Comparison of ENCODE assay signal across 22 mouse cellular contexts in the genomic region with DNA sequence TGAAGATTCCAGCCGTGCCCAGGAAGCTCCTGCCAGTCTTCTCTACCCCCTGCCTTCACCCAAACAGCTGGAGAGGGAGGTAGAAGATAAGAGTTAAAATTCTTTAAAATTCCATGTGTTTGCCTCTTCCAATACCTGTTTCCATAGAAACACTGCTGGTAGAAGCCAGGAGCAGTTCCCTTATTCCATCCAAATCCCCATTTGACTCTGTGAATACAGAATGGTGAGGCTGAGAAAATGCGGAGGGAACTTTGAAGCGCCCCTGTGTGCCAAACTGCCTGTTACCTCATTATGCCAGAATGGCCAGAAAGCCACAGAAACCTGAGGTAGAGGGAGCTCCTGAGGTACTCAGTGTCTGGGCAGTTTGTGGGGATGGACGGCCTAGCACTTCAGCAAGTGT.
DNase-seq lines count a peak whose midpoint lies in the region; ATAC-seq and TF ChIP-seq lines count a peak whose summit lies in the region.
"Had no signal": no experiment of that assay in that cellular context is flagged by ENCODE, and none has a peak within 500 bp of the region (broad histone marks: within the 10 kb centered on the region; RNA-seq: fewer than 3 reads in every experiment).

No protein-coding gene starts in this region.

- no peak for ATAC-seq in hindbrain, embryonic 12.5 days (ENCODE audit: low FRiP score)
- no peak for ATAC-seq in midbrain, embryonic 13.5 days
- no peak for ATAC-seq in kidney, embryonic 16.5 days (ENCODE audit: low FRiP score, low TSS enrichment)
- ATAC-seq: intestine, embryonic 16.5 days had no signal

- peak overlapping the region; percentile 59; the same call in 1 of the 2 replicates for H3K27ac ChIP-seq in hindbrain, embryonic 10.5 days
- H3K27ac ChIP-seq in hindbrain, embryonic 12.5 days: no peak overlapping the region
- H3K27ac ChIP-seq in midbrain, embryonic 13.5 days: 0 out of 2 replicates have a peak overlapping the region, but pooled peaks have one; percentile 44
- H3K27ac ChIP-seq in kidney, embryonic 16.5 days (ENCODE audit: low read length): no peak overlapping the region
- no peak overlapping the region for H3K27ac ChIP-seq in embryonic facial prominence, embryonic 10.5 days (replicated peaks)
- H3K27ac ChIP-seq: embryonic facial prominence, embryonic 13.5 days; heart, embryonic 10.5 days; liver, embryonic 13.5 days; neural tube, embryonic 12.5 days; stomach, embryonic 15.5 days had no signal

- no peak overlapping the region for H3K4me2 ChIP-seq in hindbrain, embryonic 12.5 days (replicated peaks)
- no peak overlapping the region for H3K4me2 ChIP-seq in midbrain, embryonic 13.5 days (replicated peaks)
- no peak overlapping the region for H3K4me2 ChIP-seq in kidney, embryonic 16.5 days (replicated peaks; ENCODE audit: low read depth, low read length)
- H3K4me2 ChIP-seq: embryonic facial prominence, embryonic 13.5 days; liver, embryonic 13.5 days; neural tube, embryonic 12.5 days; stomach, embryonic 15.5 days had no signal

- no peak overlapping the region for H3K9ac ChIP-seq in hindbrain, embryonic 12.5 days
- H3K9ac ChIP-seq in midbrain, embryonic 13.5 days (replicated peaks): no peak overlapping the region
- no peak overlapping the region for H3K9ac ChIP-seq in kidney, embryonic 16.5 days (replicated peaks; ENCODE audit: low read length)
- H3K9ac ChIP-seq: embryonic facial prominence, embryonic 13.5 days; liver, embryonic 13.5 days; neural tube, embryonic 12.5 days; stomach, embryonic 15.5 days had no signal

- WGBS in hindbrain, embryonic 10.5 days: 64% methylated on average over 4 of the region's 4 CpGs
- 58% methylated on average over 4 of the region's 4 CpGs for WGBS in hindbrain, embryonic 12.5 days
- 60% methylated on average over 4 of the region's 4 CpGs for WGBS in midbrain, embryonic 13.5 days
- WGBS in kidney, embryonic 16.5 days: 66% methylated on average over 4 of the region's 4 CpGs
- WGBS in embryonic facial prominence, embryonic 10.5 days: 60% methylated on average over 4 of the region's 4 CpGs

- H3K4me1 ChIP-seq in hindbrain, embryonic 10.5 days (replicated peaks): peaks cover 11% of the 10 kb centered on the region; the same call in 1 of the 2 replicates
- no peaks in the 10 kb centered on the region for H3K4me1 ChIP-seq in hindbrain, embryonic 12.5 days
- peaks cover 14% of the 10 kb centered on the region for H3K4me1 ChIP-seq in midbrain, embryonic 13.5 days (replicated peaks)
- no peaks in the 10 kb centered on the region for H3K4me1 ChIP-seq in kidney, embryonic 16.5 days (ENCODE audit: insufficient read depth, low read length)
- peaks cover 3% of the 10 kb centered on the region for H3K4me1 ChIP-seq in embryonic facial prominence, embryonic 10.5 days
- H3K4me1 ChIP-seq: liver, embryonic 13.5 days; neural tube, embryonic 12.5 days; stomach, embryonic 15.5 days had no signal

- no peak for DNase-seq in hindbrain, embryonic 10.5 days (ENCODE audit: low spot score)
- peak; percentile 63 for DNase-seq in brain, adult 2 months (ENCODE audit: low read depth, low spot score)
- peak; percentile 18 for DNase-seq in brain, embryonic 14.5 days (ENCODE audit: low read depth)
- no peak for DNase-seq in spleen, postnatal 4 days (ENCODE audit: low spot score in 2 of 2)
- no peak for DNase-seq in embryonic facial prominence, embryonic 10.5 days (ENCODE audit: low spot score)
- DNase-seq: adrenal gland, adult 8-10 months; cerebellum, adult 9-10 months; kidney, adult 9 months; liver, embryonic 13.5 days; lung, adult 2 months; lung, postnatal 14 days; right cerebral cortex, postnatal 4 days; thymus, postnatal 25 days had no signal

- no peaks in the 10 kb centered on the region for H3K36me3 ChIP-seq in hindbrain, embryonic 10.5 days
- H3K36me3 ChIP-seq in hindbrain, embryonic 12.5 days: no peaks in the 10 kb centered on the region
- 0 out of 2 replicates have a peak, but pooled peaks cover 5% of the 10 kb centered on the region for H3K36me3 ChIP-seq in midbrain, embryonic 13.5 days
- no peaks in the 10 kb centered on the region for H3K36me3 ChIP-seq in kidney, embryonic 16.5 days (ENCODE audit: insufficient read depth, low read length)
- H3K36me3 ChIP-seq in embryonic facial prominence, embryonic 10.5 days (replicated peaks): no peaks in the 10 kb centered on the region
- H3K36me3 ChIP-seq: embryonic facial prominence, embryonic 13.5 days; heart, embryonic 10.5 days; liver, embryonic 13.5 days; neural tube, embryonic 12.5 days; stomach, embryonic 15.5 days had no signal

- H3K27me3 ChIP-seq in hindbrain, embryonic 10.5 days (ENCODE audit: insufficient read depth, poor library complexity, severe bottlenecking): no peaks in the 10 kb centered on the region
- H3K27me3 ChIP-seq in hindbrain, embryonic 12.5 days: no peaks in the 10 kb centered on the region
- H3K27me3 ChIP-seq in midbrain, embryonic 13.5 days: no peaks in the 10 kb centered on the region
- no peaks in the 10 kb centered on the region for H3K27me3 ChIP-seq in kidney, embryonic 16.5 days (ENCODE audit: insufficient read depth, low read length)
- no peaks in the 10 kb centered on the region for H3K27me3 ChIP-seq in embryonic facial prominence, embryonic 10.5 days (replicated peaks; ENCODE audit: low read depth, poor library complexity, severe bottlenecking)
- H3K27me3 ChIP-seq: embryonic facial prominence, embryonic 13.5 days; liver, embryonic 13.5 days; neural tube, embryonic 12.5 days; stomach, embryonic 15.5 days had no signal

- H3K4me3 ChIP-seq in hindbrain, embryonic 10.5 days: no peak overlapping the region
- H3K4me3 ChIP-seq in hindbrain, embryonic 12.5 days: no peak overlapping the region
- H3K4me3 ChIP-seq in midbrain, embryonic 13.5 days (replicated peaks): no peak overlapping the region
- no peak overlapping the region for H3K4me3 ChIP-seq in kidney, embryonic 16.5 days (ENCODE audit: low read length)
- no peak overlapping the region for H3K4me3 ChIP-seq in embryonic facial prominence, embryonic 10.5 days
- H3K4me3 ChIP-seq: embryonic facial prominence, embryonic 13.5 days; erythroblast, embryonic 14.5 days; heart, embryonic 10.5 days; liver, embryonic 13.5 days; neural tube, embryonic 12.5 days; stomach, embryonic 15.5 days had no signal

- no peak for TF ChIP-seq POLR2A in brain, embryonic 14.5 days (IDR thresholded peaks at IDR 0.05; ENCODE audit: borderline replicate concordance, extremely low read depth, insufficient read depth, insufficient read length, poor library complexity, severe bottlenecking)

- H3K9me3 ChIP-seq in hindbrain, embryonic 10.5 days: no peaks in the 10 kb centered on the region
- H3K9me3 ChIP-seq in hindbrain, embryonic 12.5 days (replicated peaks): no peaks in the 10 kb centered on the region
- H3K9me3 ChIP-seq in midbrain, embryonic 13.5 days: no peaks in the 10 kb centered on the region
- H3K9me3 ChIP-seq in kidney, embryonic 16.5 days (ENCODE audit: low read length): no peaks in the 10 kb centered on the region
- H3K9me3 ChIP-seq in embryonic facial prominence, embryonic 10.5 days: no peaks in the 10 kb centered on the region
- H3K9me3 ChIP-seq: embryonic facial prominence, embryonic 13.5 days; heart, embryonic 10.5 days; liver, embryonic 13.5 days; neural tube, embryonic 12.5 days; stomach, embryonic 15.5 days had no signal

- no peak for TF ChIP-seq CTCF in brain, embryonic 14.5 days (IDR thresholded peaks at IDR 0.05; ENCODE audit: borderline replicate concordance, extremely low read depth, insufficient read depth, insufficient read length)

Comparison
In these comparisons a context has a peak if more than half of its experiments do, and no peak if none do; other contexts are left out.
1. H3K27ac ChIP-seq: peak in hindbrain, embryonic 10.5 days (single experiment) and midbrain, embryonic 13.5 days (single experiment); none in hindbrain, embryonic 12.5 days (single experiment), kidney, embryonic 16.5 days (single experiment) and embryonic facial prominence, embryonic 10.5 days (single experiment).
2. DNase-seq: peak in brain, adult 2 months (single experiment) and brain, embryonic 14.5 days (single experiment); none in hindbrain, embryonic 10.5 days (single experiment), spleen, postnatal 4 days (0 of 2) and embryonic facial prominence, embryonic 10.5 days (single experiment).